Mouse (Mus musculus) forebrain, embryonic 15.5 days (tissue): ENCODE measurements around the gene Atr. TPM values are rescaled to one million over a fixed set of nuclear protein-coding genes. Genes with fewer than 3 reads are reported as not detected.

Experiments used
- polyA plus RNA-seq: library from polyadenylated mRNA; unstranded; fragments of >200 nt; fragmentation: Nextera tagmentation; extraction: Ambion mirVana; gene quantifications from 2 replicates; pipeline ENCODE4 v1.2.1, GENCODE M21; 2015

Atr gene
- polyA plus RNA-seq, 1 experiment from 2014 or later: 16.2 TPM

Other genes with a start within 250 kb of the Atr start
- gene Pcolce2, start 220.0 kb upstream of the Atr start, polyA plus RNA-seq: 2.0 and 2.4 TPM in 2 replicates
- gene Trpc1, start 107.2 kb upstream of the Atr start, polyA plus RNA-seq: 6.5 and 6.9 TPM in 2 replicates
- 2.8 and 3.5 TPM in 2 replicates for gene Pls1, start 12.3 kb upstream of the Atr start, polyA plus RNA-seq
- 18.0 and 18.8 TPM in 2 replicates for gene Xrn1, start 97.2 kb downstream of the Atr start, polyA plus RNA-seq